Mouse (Mus musculus): ENCODE measurements around the gene Abcb5. TPM values are rescaled to one million over a fixed set of nuclear protein-coding genes. Genes with fewer than 3 reads are reported as not detected.

Gene Abcb5
- polyA plus RNA-seq, 1 experiment from 2014 or later: 0.08 TPM

- Histone ChIP-seq H3K36me3 (ENCODE audit: control insufficient read depth, insufficient read depth, low read length) (no peaks in the 10 kb centered on the region), H3K27me3 (ENCODE audit: control insufficient read depth, insufficient read depth, low read length) (peaks cover 93% of the 10 kb centered on the region), H3K27ac (replicated peaks in 1 of 2; ENCODE audit: control insufficient read depth in 1 of 2, insufficient read depth in 1 of 2, low read depth in 2 of 2, low read length in 2 of 2) (no peak overlapping the region), H3K9me3 (ENCODE audit: control insufficient read depth, low read length) (no peaks in the 10 kb centered on the region), H3K4me1 (ENCODE audit: control insufficient read depth in 2 of 2, insufficient read depth in 2 of 2, low read length in 2 of 2) (peaks cover 2 to 21% of the 10 kb centered on the region in 2 experiments; a peak in 3 of 4 replicates), H3K4me2 (ENCODE audit: low read length) (peak overlapping the region; percentile 92), H3K4me3 (ENCODE audit: control insufficient read depth in 1 of 2, insufficient read depth in 1 of 2, low read depth in 1 of 2, low read length in 2 of 2) (peak overlapping the region in 1 of 2 experiments; percentile 54; a peak in 3 of 4 replicates), H3K9ac (ENCODE audit: low read length) (no peak overlapping the region)
- no peak for ATAC-seq (ENCODE audit: insufficient number of reproducible peaks, insufficient read depth, low FRiP score, low read depth)
- under 1% methylated on average over 17 of the region's 17 CpGs for WGBS
Measured at GRCm38 (mm10) chr12:118847381-118847780, 118.8 kb downstream of the Abcb5 start.

GRCm38 (mm10) chr12:118846649-118847321, 119.4 kb downstream of the Abcb5 start:
- no peak for ATAC-seq (ENCODE audit: insufficient number of reproducible peaks, insufficient read depth, low FRiP score, low read depth)
- Histone ChIP-seq H3K27me3 (ENCODE audit: control insufficient read depth, insufficient read depth, low read length) (peaks cover 93% of the 10 kb centered on the region), H3K36me3 (ENCODE audit: control insufficient read depth, insufficient read depth, low read length) (no peaks in the 10 kb centered on the region), H3K4me1 (ENCODE audit: control insufficient read depth in 2 of 2, insufficient read depth in 2 of 2, low read length in 2 of 2) (peaks cover 2 to 21% of the 10 kb centered on the region in 2 experiments; a peak in 3 of 4 replicates), H3K27ac (replicated peaks in 1 of 2; ENCODE audit: control insufficient read depth in 1 of 2, insufficient read depth in 1 of 2, low read depth in 2 of 2, low read length in 2 of 2) (no peak overlapping the region), H3K4me3 (ENCODE audit: control insufficient read depth in 1 of 2, insufficient read depth in 1 of 2, low read depth in 1 of 2, low read length in 2 of 2) (peak overlapping the region; percentile 54 to 56), H3K9me3 (ENCODE audit: control insufficient read depth, low read length) (no peaks in the 10 kb centered on the region), H3K4me2 (ENCODE audit: low read length) (peak overlapping the region; percentile 92), H3K9ac (ENCODE audit: low read length) (peak overlapping the region; percentile 38; the same call in 1 of the 2 replicates)
- under 1% methylated on average over 59 of the region's 59 CpGs for WGBS

GRCm38 (mm10) chr12:118846221-118846620, 120.0 kb downstream of the Abcb5 start, which contains the start of gene Sp8:
Gene Sp8 (plus strand): TSS chr12:118846329.
- Histone ChIP-seq H3K36me3 (ENCODE audit: control insufficient read depth, insufficient read depth, low read length) (no peaks in the 10 kb centered on the region), H3K9ac (ENCODE audit: low read length) (peak within 1 kb of the TSS; percentile 38; the same call in 1 of the 2 replicates), H3K4me2 (ENCODE audit: low read length) (peak within 1 kb of the TSS; percentile 92), H3K4me1 (ENCODE audit: control insufficient read depth in 2 of 2, insufficient read depth in 2 of 2, low read length in 2 of 2) (peaks cover 2 to 21% of the 10 kb centered on the region in 2 experiments; a peak in 3 of 4 replicates), H3K9me3 (ENCODE audit: control insufficient read depth, low read length) (no peaks in the 10 kb centered on the region), H3K27ac (replicated peaks in 1 of 2; ENCODE audit: control insufficient read depth in 1 of 2, insufficient read depth in 1 of 2, low read depth in 2 of 2, low read length in 2 of 2) (no peak within 1 kb of the TSS), H3K4me3 (ENCODE audit: control insufficient read depth in 1 of 2, insufficient read depth in 1 of 2, low read depth in 1 of 2, low read length in 2 of 2) (peak within 1 kb of the TSS; percentile 54 to 56), H3K27me3 (ENCODE audit: control insufficient read depth, insufficient read depth, low read length) (peaks cover 95% of the 10 kb centered on the region)
- ATAC-seq (ENCODE audit: insufficient number of reproducible peaks, insufficient read depth, low FRiP score, low read depth): no peak
- WGBS: 1% methylated on average over 6 of the region's 6 CpGs

GRCm38 (mm10) chr12:118845351-118845750, 120.9 kb downstream of the Abcb5 start:
- H3K4me3 ChIP-seq (ENCODE audit: control insufficient read depth in 1 of 2, insufficient read depth in 1 of 2, low read depth in 1 of 2, low read length in 2 of 2): no peak overlapping the region
- no peak for ATAC-seq (ENCODE audit: insufficient number of reproducible peaks, insufficient read depth, low FRiP score, low read depth)
- H3K4me2 ChIP-seq (ENCODE audit: low read length): no peak overlapping the region
- H3K27me3 ChIP-seq (ENCODE audit: control insufficient read depth, insufficient read depth, low read length): peaks cover 94% of the 10 kb centered on the region
- H3K9ac ChIP-seq (ENCODE audit: low read length): no peak overlapping the region
- H3K4me1 ChIP-seq (ENCODE audit: control insufficient read depth in 2 of 2, insufficient read depth in 2 of 2, low read length in 2 of 2): peaks cover 2 to 21% of the 10 kb centered on the region in 2 experiments; a peak in 3 of 4 replicates
- no peak overlapping the region for H3K27ac ChIP-seq (replicated peaks in 1 of 2; ENCODE audit: control insufficient read depth in 1 of 2, insufficient read depth in 1 of 2, low read depth in 2 of 2, low read length in 2 of 2)
- H3K9me3 ChIP-seq (ENCODE audit: control insufficient read depth, low read length): no peaks in the 10 kb centered on the region
- WGBS: 7% methylated on average over 3 of the region's 3 CpGs
- H3K36me3 ChIP-seq (ENCODE audit: control insufficient read depth, insufficient read depth, low read length): no peaks in the 10 kb centered on the region

- 8% methylated on average over 3 of the region's 3 CpGs for WGBS
- H3K9me3 ChIP-seq (ENCODE audit: control insufficient read depth, low read length): no peaks in the 10 kb centered on the region
- peaks cover 93% of the 10 kb centered on the region for H3K27me3 ChIP-seq (ENCODE audit: control insufficient read depth, insufficient read depth, low read length)
- H3K36me3 ChIP-seq (ENCODE audit: control insufficient read depth, insufficient read depth, low read length): no peaks in the 10 kb centered on the region
- ATAC-seq (ENCODE audit: insufficient number of reproducible peaks, insufficient read depth, low FRiP score, low read depth): no peak
- peaks cover 2 to 21% of the 10 kb centered on the region in 2 experiments; a peak in 3 of 4 replicates for H3K4me1 ChIP-seq (ENCODE audit: control insufficient read depth in 2 of 2, insufficient read depth in 2 of 2, low read length in 2 of 2)
- H3K4me3 ChIP-seq (ENCODE audit: control insufficient read depth in 1 of 2, insufficient read depth in 1 of 2, low read depth in 1 of 2, low read length in 2 of 2): no peak overlapping the region
- H3K9ac ChIP-seq (ENCODE audit: low read length): no peak overlapping the region
- H3K4me2 ChIP-seq (ENCODE audit: low read length): no peak overlapping the region
- no peak overlapping the region for H3K27ac ChIP-seq (replicated peaks in 1 of 2; ENCODE audit: control insufficient read depth in 1 of 2, insufficient read depth in 1 of 2, low read depth in 2 of 2, low read length in 2 of 2)
Measured at GRCm38 (mm10) chr12:118844841-118845240, 121.4 kb downstream of the Abcb5 start.

- ATAC-seq (ENCODE audit: insufficient number of reproducible peaks, insufficient read depth, low FRiP score, low read depth): no peak
- peaks cover 2 to 18% of the 10 kb centered on the region in 2 experiments; a peak in 3 of 4 replicates for H3K4me1 ChIP-seq (ENCODE audit: control insufficient read depth in 2 of 2, insufficient read depth in 2 of 2, low read length in 2 of 2)
Measured at GRCm38 (mm10) chr12:118844111-118844510, 122.1 kb downstream of the Abcb5 start.

GRCm38 (mm10) chr12:118842671-118843411, 123.4 kb downstream of the Abcb5 start:
- under 1% methylated on average over 33 of the region's 33 CpGs for WGBS
- no peaks in the 10 kb centered on the region for H3K9me3 ChIP-seq (ENCODE audit: control insufficient read depth, low read length)
- no peak overlapping the region for H3K27ac ChIP-seq (replicated peaks in 1 of 2; ENCODE audit: control insufficient read depth in 1 of 2, insufficient read depth in 1 of 2, low read depth in 2 of 2, low read length in 2 of 2)
- peaks cover 2 to 13% of the 10 kb centered on the region in 2 experiments; a peak in 3 of 4 replicates for H3K4me1 ChIP-seq (ENCODE audit: control insufficient read depth in 2 of 2, insufficient read depth in 2 of 2, low read length in 2 of 2)
- no peak overlapping the region for H3K9ac ChIP-seq (ENCODE audit: low read length)
- H3K4me3 ChIP-seq (ENCODE audit: control insufficient read depth in 1 of 2, insufficient read depth in 1 of 2, low read depth in 1 of 2, low read length in 2 of 2): no peak overlapping the region
- H3K36me3 ChIP-seq (ENCODE audit: control insufficient read depth, insufficient read depth, low read length): no peaks in the 10 kb centered on the region
- H3K27me3 ChIP-seq (ENCODE audit: control insufficient read depth, insufficient read depth, low read length): peaks cover 95% of the 10 kb centered on the region
- ATAC-seq (ENCODE audit: insufficient number of reproducible peaks, insufficient read depth, low FRiP score, low read depth): no peak
- H3K4me2 ChIP-seq (ENCODE audit: low read length): peak overlapping the region; percentile 31; the same call in 1 of the 2 replicates

More at GRCm38 (mm10) chr12:118844111-118844510, 122.1 kb downstream of the Abcb5 start:
- Histone ChIP-seq H3K27ac (replicated peaks in 1 of 2; ENCODE audit: control insufficient read depth in 1 of 2, insufficient read depth in 1 of 2, low read depth in 2 of 2, low read length in 2 of 2) (no peak overlapping the region), H3K4me2 (ENCODE audit: low read length) (no peak overlapping the region), H3K9ac (ENCODE audit: low read length) (no peak overlapping the region), H3K36me3 (ENCODE audit: control insufficient read depth, insufficient read depth, low read length) (no peaks in the 10 kb centered on the region), H3K27me3 (ENCODE audit: control insufficient read depth, insufficient read depth, low read length) (peaks cover 95% of the 10 kb centered on the region), H3K4me3 (ENCODE audit: control insufficient read depth in 1 of 2, insufficient read depth in 1 of 2, low read depth in 1 of 2, low read length in 2 of 2) (no peak overlapping the region), H3K9me3 (ENCODE audit: control insufficient read depth, low read length) (no peaks in the 10 kb centered on the region)

All from heart, embryonic 14.5 days (tissue).